20 mouse cellular contexts compared by ENCODE assay signal in the genomic region with DNA sequence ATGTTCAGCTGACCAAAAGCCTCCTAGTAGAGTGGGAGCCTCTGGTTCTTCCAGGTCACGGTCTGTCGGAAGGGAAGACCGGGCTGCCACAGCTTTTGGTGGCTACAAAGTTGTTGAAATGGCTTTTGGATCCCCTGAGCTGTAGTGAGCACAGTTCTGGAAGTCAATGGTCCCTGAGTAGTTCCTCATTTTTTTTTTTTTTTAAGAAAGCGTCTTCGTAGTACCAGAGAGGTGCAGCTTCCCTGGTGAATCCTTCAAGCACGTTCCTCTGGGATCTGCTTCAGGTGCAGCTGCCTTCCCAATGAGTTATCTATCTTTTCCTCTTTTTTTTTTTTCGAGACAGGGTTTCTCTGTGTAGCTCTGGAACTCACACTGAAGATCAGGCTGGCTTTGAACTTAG. TPM values are rescaled to one million over a fixed set of nuclear protein-coding genes. Genes with fewer than 3 reads are reported as not detected.
"Had no signal": no experiment of that assay in that cellular context is flagged by ENCODE, and none has a peak within 500 bp of the region (broad histone marks: within the 10 kb centered on the region; RNA-seq: fewer than 3 reads in every experiment).

No protein-coding gene starts in this region.

- H3K9ac ChIP-seq: lung, embryonic 14.5 days; midbrain, embryonic 12.5 days; neural tube, embryonic 13.5 days; neural tube, embryonic 15.5 days had no signal

- H3K4me1 ChIP-seq: midbrain, embryonic 12.5 days; neural tube, embryonic 13.5 days; neural tube, embryonic 15.5 days had no signal

- H3K27ac ChIP-seq: midbrain, embryonic 10.5 days; midbrain, embryonic 12.5 days; neural tube, embryonic 13.5 days; neural tube, embryonic 15.5 days had no signal

- H3K27me3 ChIP-seq: neural tube, embryonic 13.5 days; neural tube, embryonic 15.5 days had no signal

- H3K9me3 ChIP-seq: midbrain, embryonic 10.5 days; midbrain, embryonic 12.5 days; neural tube, embryonic 13.5 days; neural tube, embryonic 15.5 days had no signal

- H3K4me2 ChIP-seq: lung, embryonic 14.5 days; midbrain, embryonic 12.5 days; neural tube, embryonic 13.5 days; neural tube, embryonic 15.5 days had no signal

- H3K36me3 ChIP-seq: midbrain, embryonic 10.5 days; midbrain, embryonic 12.5 days; neural tube, embryonic 13.5 days; neural tube, embryonic 15.5 days had no signal

- DNase-seq: lung, adult 18-20 months; lung, embryonic 14.5 days; lung, postnatal 10 days; lung, postnatal 4 days; midbrain, embryonic 14.5 days; retina, postnatal 1 day; right cerebral cortex, adult 18-20 months; right cerebral cortex, postnatal 25 days; right cerebral cortex, postnatal 4 days; spleen, adult 18-20 months; thymus, adult 2 months; thymus, postnatal 25 days; thymus, postnatal 4 days had no signal

- H3K4me3 ChIP-seq: midbrain, embryonic 10.5 days; midbrain, embryonic 12.5 days; myocyte; neural tube, embryonic 13.5 days; neural tube, embryonic 15.5 days had no signal

- ATAC-seq: midbrain, embryonic 16.5 days had no signal

RNA-seq across cellular contexts. Expression of a gene that starts 4.6 kb away (rescaled TPM):
- total RNA-seq: megakaryocyte-erythroid progenitor cell, adult 5-6 weeks had no signal
